Mouse (Mus musculus): ENCODE data around the gene Fgfr2. TPM values are rescaled to one million over a fixed set of nuclear protein-coding genes. Genes with fewer than 3 reads are reported as not detected.

The Fgfr2 gene
- polyA plus RNA-seq, 1 experiment, result 59.9 TPM

DNA sequence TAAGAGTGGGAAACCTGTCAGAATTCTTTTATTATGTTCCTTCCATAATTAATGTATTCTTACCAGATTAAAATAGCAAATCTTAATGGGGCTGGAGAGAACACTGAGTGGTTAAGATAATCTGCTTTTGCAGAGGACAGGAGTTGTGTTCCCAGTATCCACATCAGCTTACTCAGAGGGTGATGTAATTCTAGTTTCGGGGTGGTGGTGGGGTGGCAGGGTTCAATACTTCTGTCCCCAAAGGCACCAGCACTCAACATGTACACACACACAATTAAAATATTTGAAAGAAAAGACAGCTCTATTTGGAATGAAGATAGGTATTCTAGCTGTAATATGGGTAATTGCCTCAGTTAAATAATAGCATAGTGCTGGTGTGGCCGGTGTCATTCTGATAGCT is 182.6 kb downstream of the Fgfr2 start:
- TF ChIP-seq CTCF (IDR thresholded peaks at IDR 0.05; ENCODE audit: borderline replicate concordance, insufficient read depth, low read length) (no peak), POLR2A (IDR thresholded peaks at IDR 0.05; ENCODE audit: low read depth, low read length) (no peak)
- H3K4me1 ChIP-seq (ENCODE audit: control insufficient read depth, insufficient read depth, low read length), result no peaks in the 10 kb centered on the region
- H3K4me3 ChIP-seq (ENCODE audit: insufficient read depth, low read length), result no peak overlapping the region
- H3K27ac ChIP-seq (ENCODE audit: insufficient read depth, low read length), result no peak overlapping the region

DNA sequence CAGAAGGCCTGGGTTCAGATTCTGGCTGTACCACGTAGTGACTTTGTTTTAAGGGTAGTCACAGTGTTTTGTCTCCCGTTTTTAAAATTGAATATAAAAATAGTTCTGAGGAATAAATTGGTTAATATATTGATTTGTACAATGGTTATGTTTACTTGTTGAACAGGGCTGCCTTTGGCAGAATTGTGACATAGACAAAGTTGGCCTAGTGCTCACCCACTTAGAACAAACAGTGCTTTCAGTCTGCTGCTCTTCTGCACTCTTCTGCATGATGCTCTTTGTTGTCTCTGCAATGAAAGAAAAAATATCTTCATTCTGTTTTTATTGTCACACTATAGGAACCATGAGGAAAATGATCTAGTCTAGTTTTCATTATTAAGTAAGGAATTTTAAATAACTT is 184.0 kb downstream of the Fgfr2 start:
- Histone ChIP-seq H3K4me1 (ENCODE audit: control insufficient read depth, insufficient read depth, low read length) (no peaks in the 10 kb centered on the region), H3K4me3 (ENCODE audit: insufficient read depth, low read length) (no peak overlapping the region), H3K27ac (ENCODE audit: insufficient read depth, low read length) (no peak overlapping the region)
- no peak for TF ChIP-seq CTCF (IDR thresholded peaks at IDR 0.05; ENCODE audit: borderline replicate concordance, insufficient read depth, low read length)
- TF ChIP-seq POLR2A (IDR thresholded peaks at IDR 0.05; ENCODE audit: low read depth, low read length), result no peak

DNA sequence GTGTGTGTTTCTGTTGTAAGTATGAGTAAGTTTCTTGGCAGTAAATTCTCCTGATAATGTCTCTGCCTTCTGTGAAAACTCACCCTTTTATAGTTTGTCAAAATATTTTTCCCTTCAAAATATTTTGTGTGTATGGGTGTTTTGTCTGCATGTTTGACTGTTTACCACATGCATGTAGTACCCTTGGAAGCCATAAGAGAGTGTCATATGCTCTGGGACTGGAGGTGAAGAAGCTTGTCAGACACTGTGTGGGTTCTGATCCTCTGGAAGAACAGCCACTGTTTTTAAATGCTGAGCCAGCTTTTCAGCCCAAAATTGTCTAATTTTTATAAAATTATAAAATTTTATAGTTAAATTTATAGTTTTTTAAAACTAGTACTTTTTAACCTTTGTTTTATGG is 188.4 kb downstream of the Fgfr2 start:
- no peak for TF ChIP-seq POLR2A (IDR thresholded peaks at IDR 0.05; ENCODE audit: low read depth, low read length)
- no peak for TF ChIP-seq CTCF (IDR thresholded peaks at IDR 0.05; ENCODE audit: borderline replicate concordance, insufficient read depth, low read length)
- H3K27ac ChIP-seq (ENCODE audit: insufficient read depth, low read length), result no peak overlapping the region
- no peak overlapping the region for H3K4me3 ChIP-seq (ENCODE audit: insufficient read depth, low read length)
- H3K4me1 ChIP-seq (ENCODE audit: control insufficient read depth, insufficient read depth, low read length), result no peaks in the 10 kb centered on the region; the same call in 1 of the 2 replicates

DNA sequence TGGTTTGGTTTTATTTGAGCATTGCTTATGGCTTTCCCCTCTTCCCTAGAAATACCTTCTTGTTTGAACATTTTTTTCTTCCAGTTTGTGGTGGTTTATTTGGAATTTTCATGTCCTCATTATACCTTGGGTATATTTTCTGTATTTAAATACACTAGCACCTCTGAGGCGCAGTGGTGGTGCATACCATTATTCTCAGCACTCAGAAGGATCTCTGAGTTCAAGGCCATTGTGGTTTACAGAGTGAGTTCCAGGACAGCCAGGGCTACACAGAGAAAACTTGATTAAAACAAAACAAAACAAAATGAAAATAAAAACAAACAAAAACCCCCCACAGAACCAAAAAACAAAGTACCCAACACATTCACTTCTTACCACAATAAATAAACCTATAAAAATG is 189.8 kb downstream of the Fgfr2 start:
- H3K4me3 ChIP-seq (ENCODE audit: insufficient read depth, low read length), result no peak overlapping the region
- no peaks in the 10 kb centered on the region; the same call in 1 of the 2 replicates for H3K4me1 ChIP-seq (ENCODE audit: control insufficient read depth, insufficient read depth, low read length)
- TF ChIP-seq POLR2A (IDR thresholded peaks at IDR 0.05; ENCODE audit: low read depth, low read length) (no peak), CTCF (IDR thresholded peaks at IDR 0.05; ENCODE audit: borderline replicate concordance, insufficient read depth, low read length) (no peak)
- no peak overlapping the region for H3K27ac ChIP-seq (ENCODE audit: insufficient read depth, low read length)

DNA sequence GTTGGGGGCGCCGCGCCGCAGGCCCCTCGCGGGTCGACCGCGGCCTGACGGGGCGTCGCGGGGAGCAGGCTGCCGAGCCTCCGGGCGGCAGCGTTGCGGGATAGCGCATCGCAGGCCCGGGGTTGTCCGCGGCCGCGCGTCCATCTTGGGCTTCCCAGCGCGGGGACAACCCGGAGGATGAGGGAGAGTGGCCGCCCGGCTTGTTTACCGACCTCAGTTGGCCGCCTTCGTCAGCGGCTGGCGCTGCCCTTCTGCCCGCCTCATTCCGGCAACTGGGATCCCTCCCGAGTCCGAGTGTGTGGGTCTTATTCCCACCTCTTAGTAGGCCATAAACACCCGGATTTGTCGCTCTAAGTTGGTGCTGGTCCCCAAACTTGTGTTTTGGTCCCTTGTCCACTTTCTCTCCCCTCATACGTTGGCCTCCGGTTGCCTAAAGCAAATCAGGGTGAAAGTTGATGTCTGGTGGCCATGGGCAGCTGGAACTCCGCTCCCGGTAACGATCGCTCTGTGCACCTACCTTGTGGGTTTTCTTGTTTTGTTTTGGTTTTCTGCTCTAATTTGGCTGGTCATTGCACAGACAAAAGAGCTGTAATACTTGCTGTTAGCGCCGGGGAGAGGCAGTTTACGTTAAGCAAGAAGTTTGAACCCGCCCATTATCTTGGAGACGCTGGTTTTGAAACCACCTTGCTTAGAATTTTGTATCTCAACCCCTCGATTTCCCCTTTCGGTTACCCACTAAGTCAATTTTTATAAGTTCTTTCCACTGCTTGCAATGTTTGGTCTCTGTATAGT is 191.4 kb downstream of the Fgfr2 start:
- no peak for TF ChIP-seq CTCF (IDR thresholded peaks at IDR 0.05; ENCODE audit: borderline replicate concordance, insufficient read depth, low read length)
- TF ChIP-seq POLR2A (IDR thresholded peaks at IDR 0.05; ENCODE audit: low read depth, low read length), result no peak
- peak overlapping the region; percentile 77 for H3K27ac ChIP-seq (ENCODE audit: insufficient read depth, low read length)
- H3K4me1 ChIP-seq (ENCODE audit: control insufficient read depth, insufficient read depth, low read length), result no peaks in the 10 kb centered on the region; the same call in 1 of the 2 replicates
- peak overlapping the region; percentile 83 for H3K4me3 ChIP-seq (ENCODE audit: insufficient read depth, low read length)

DNA sequence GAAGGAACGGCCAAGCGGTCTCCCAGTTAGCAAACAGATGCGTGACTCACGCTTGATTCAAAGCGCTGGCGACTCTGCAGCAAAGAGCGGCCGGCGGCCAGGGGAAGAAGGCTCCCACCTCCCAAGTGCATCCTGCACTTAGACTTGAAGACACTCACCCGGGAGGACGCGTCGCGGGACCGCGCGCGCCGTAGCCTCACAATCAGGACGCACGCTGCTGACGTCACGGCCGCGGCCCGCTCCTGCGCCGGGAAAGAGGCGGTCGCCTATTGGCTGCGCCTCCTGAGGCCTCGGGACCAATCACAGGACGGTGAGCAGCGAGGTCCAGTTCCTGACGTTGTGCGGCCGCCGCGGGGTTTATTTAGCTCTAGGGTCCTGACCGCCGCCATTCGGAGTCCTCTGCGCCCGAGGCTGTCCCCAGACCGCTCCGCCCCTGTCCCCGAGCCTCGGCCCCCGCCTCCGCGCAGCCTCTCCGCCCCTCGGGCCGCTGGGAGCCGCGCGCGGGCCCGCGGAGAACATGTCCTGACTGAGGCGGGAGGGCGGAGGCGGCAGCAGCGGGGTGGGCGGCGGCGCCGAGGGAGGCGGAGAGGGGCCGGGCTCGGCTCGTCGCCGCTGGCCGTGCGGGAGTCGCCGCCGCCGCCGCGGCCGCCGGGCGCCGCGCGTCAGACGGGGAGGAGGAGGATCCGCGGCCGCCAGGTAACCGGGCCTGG is 192.1 kb downstream of the Fgfr2 start, which contains the start of gene Zranb1:
Zranb1 (plus strand) TSS at position 293 of the 710 bp plus-strand sequence.
- H3K4me1 ChIP-seq (ENCODE audit: control insufficient read depth, insufficient read depth, low read length), result no peaks in the 10 kb centered on the region; the same call in 1 of the 2 replicates
- TF ChIP-seq CTCF (IDR thresholded peaks at IDR 0.05; ENCODE audit: borderline replicate concordance, insufficient read depth, low read length) (no peak), POLR2A (IDR thresholded peaks at IDR 0.05; ENCODE audit: low read depth, low read length) (peak; percentile 89)
- peak within 1 kb of the TSS; percentile 77 for H3K27ac ChIP-seq (ENCODE audit: insufficient read depth, low read length)
- peak within 1 kb of the TSS; percentile 83 for H3K4me3 ChIP-seq (ENCODE audit: insufficient read depth, low read length)

DNA sequence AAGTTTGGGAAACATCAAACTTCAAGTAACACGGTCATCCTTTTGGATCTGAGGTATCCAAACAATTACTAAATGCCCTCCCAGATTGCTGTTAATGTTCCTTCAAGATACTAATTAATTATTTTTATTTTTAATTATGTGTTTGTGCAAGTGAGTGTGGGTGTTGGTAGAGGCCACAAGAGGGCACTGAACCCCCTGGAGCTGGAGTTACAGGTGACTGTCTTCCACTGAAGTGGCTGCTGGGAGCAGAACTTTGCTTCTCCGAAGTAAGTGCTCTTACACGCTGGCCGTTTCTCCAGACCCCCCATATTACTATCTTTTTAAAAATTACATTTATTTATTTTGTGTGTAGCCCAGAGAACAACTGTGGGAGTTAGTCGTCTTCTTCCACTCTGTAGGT is 193.1 kb downstream of the Fgfr2 start:
- Histone ChIP-seq H3K4me3 (ENCODE audit: insufficient read depth, low read length) (peak overlapping the region; percentile 73), H3K4me1 (ENCODE audit: control insufficient read depth, insufficient read depth, low read length) (no peaks in the 10 kb centered on the region; the same call in 1 of the 2 replicates), H3K27ac (ENCODE audit: insufficient read depth, low read length) (0 out of 2 replicates have a peak overlapping the region, but pooled peaks have one; percentile 59)
- TF ChIP-seq POLR2A (IDR thresholded peaks at IDR 0.05; ENCODE audit: low read depth, low read length) (no peak), CTCF (IDR thresholded peaks at IDR 0.05; ENCODE audit: borderline replicate concordance, insufficient read depth, low read length) (no peak)

DNA sequence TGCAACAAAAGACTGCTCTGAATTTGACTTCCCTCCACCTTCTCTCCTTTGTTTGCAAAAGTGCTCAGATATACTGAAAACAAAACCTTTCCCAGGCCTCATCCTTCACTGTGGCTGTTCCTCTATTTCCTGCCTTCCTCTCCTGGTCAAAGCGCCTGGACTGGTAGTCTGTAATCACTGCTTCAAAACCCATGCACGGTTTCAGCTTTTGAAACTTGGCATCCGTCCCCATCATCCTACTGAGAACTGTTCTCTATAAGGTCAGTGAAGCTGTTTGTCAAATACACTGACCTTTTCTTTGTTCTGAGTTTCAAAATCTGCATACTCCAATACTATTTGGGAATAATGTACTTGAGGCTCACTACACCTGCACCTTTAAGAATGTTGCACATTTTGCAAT is 195.9 kb downstream of the Fgfr2 start:
- TF ChIP-seq CTCF (IDR thresholded peaks at IDR 0.05; ENCODE audit: borderline replicate concordance, insufficient read depth, low read length) (no peak), POLR2A (IDR thresholded peaks at IDR 0.05; ENCODE audit: low read depth, low read length) (no peak)
- Histone ChIP-seq H3K27ac (ENCODE audit: insufficient read depth, low read length) (no peak overlapping the region), H3K4me3 (ENCODE audit: insufficient read depth, low read length) (no peak overlapping the region), H3K4me1 (ENCODE audit: control insufficient read depth, insufficient read depth, low read length) (no peaks in the 10 kb centered on the region)

DNA sequence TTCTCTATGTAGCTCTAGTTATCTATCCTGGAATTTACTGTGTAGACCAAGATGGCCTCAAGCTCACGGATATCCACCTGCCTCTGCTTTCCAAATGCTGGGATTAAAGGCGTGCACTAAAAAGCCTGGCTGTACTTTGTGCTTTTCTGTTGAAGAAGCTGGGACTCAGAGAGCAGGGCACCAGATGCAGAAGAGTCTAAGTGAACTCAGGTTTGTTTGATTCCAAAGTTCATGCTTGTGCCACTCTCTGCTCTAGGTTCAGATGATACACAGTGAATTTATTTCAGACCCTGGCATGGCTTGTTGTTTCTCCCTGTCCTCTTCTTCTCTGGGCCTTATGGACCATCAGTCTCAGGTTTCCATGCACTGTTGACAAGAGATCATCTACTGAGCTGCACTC is 197.9 kb downstream of the Fgfr2 start:
- TF ChIP-seq POLR2A (IDR thresholded peaks at IDR 0.05; ENCODE audit: low read depth, low read length), result no peak
- TF ChIP-seq CTCF (IDR thresholded peaks at IDR 0.05; ENCODE audit: borderline replicate concordance, insufficient read depth, low read length), result no peak
- no peaks in the 10 kb centered on the region for H3K4me1 ChIP-seq (ENCODE audit: control insufficient read depth, insufficient read depth, low read length)

DNA sequence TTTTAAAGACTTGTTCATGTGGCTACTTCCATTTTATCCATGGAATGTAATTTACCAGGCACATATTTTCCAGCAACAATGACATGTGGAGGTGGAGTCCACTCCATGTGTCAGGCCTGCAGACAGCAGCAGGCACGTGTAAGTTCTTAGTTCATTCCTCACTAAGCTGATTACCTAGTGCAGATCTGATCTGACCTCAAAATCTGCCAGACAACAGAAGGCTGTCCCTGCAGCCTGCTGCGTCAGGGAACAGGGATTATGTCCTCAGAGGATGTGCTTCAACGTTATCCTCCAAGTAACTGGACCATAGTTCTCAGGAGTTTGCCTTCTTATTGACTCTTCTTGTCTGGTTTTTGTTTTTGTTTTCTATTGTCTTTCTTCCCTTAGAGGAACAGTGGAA is 201.2 kb downstream of the Fgfr2 start:
- Histone ChIP-seq H3K4me3 (ENCODE audit: insufficient read depth, low read length) (no peak overlapping the region), H3K27ac (ENCODE audit: insufficient read depth, low read length) (no peak overlapping the region)
- TF ChIP-seq POLR2A (IDR thresholded peaks at IDR 0.05; ENCODE audit: low read depth, low read length) (no peak), CTCF (IDR thresholded peaks at IDR 0.05; ENCODE audit: borderline replicate concordance, insufficient read depth, low read length) (no peak)

More for the DNA sequence above, 197.9 kb downstream of the Fgfr2 start:
- Histone ChIP-seq H3K27ac (ENCODE audit: insufficient read depth, low read length) (no peak overlapping the region), H3K4me3 (ENCODE audit: insufficient read depth, low read length) (no peak overlapping the region)

More for the DNA sequence above, 201.2 kb downstream of the Fgfr2 start:
- no peaks in the 10 kb centered on the region for H3K4me1 ChIP-seq (ENCODE audit: control insufficient read depth, insufficient read depth, low read length)
